Mouse (Mus musculus) B cell, adult 2 months (primary cell): ENCODE measurements around the gene Pramef8.
"Not testable (repeated sequence)": the region's sequence is repeated elsewhere in the genome, so short reads cannot be mapped to it uniquely, and the experiment has no call there.

ENCODE experiments used
- DNase-seq, 2 experiments: peaks; one replicate each; pipeline ENCODE4 v3.0.0; 2022

The Pramef8 gene

DNA sequence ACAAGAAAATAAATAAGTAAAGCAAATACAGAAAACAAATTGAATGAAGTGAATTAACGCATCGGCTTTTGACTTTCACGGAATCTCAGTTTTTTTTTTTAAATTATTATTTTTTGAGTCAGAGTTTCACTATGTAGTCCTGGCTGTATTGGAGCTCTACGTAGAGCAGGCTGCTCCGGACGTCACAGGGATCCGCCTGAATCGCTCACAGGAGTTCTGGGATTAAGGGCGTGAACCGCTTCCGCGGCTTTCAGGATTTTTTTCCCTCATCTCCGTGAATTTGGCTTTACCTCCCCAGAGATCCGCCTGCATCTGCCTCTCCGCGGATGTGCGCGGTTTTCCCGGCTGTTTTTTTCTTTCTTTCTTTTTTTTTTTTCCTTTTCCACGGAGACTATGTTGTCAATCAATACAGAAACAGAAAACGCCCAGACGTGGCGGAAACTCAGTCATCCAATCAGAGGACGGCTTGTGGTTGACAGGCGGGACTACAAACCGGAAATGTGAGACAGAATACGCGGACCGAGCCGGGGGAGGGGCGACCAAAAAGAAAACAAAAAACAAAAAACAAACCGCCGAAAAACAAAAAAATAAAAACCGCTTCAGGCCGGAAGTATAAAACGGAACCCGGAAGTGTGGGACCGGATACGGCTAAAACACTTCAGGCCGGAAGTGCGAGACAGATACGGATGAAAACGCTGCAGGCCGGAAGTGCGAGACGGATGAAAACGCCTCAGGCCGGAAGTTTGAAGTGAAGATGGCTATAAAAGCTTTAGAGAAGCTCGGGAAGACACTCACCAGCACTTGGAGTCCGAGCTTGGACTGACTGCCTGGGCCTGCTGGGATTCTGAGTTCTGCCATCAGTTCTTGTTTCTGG lies at the start of gene Pramef8:
Gene Pramef8 (plus strand): TSS at position 208 of the 874 bp plus-strand sequence.
- peak; percentile 91 to 94 for DNase-seq

DNA sequence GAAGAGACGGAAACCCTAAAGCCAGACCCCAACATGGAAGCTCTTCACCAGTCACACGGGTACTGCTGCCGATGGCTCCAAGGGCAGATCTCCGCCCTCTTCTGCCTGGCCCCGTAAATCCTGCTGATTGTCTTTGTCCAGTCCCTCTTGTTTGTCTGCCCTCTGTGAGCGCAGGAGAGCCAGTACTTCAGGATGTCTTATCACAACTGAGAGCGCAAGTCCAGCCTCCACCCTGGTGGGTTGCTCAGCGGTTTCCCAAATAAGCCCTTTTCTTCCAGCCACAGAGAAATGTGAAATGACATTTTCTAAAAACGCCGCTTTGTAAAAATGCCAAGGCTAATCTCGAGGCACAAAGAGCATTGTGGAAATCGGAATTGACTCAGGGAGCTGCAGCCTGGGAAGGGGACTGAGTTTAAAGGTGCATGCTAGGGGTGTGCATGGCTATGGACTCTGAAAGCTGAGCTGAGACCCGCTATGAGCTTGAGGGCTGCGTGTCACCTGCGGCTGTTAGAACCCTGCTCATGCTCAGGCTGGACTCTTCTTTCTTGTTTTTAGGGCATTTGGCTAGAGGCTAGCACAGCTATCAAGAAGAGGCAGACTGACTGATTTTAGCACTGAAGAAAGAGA lies 45.7 kb upstream of the Pramef8 start:
- no peak for DNase-seq

DNA sequence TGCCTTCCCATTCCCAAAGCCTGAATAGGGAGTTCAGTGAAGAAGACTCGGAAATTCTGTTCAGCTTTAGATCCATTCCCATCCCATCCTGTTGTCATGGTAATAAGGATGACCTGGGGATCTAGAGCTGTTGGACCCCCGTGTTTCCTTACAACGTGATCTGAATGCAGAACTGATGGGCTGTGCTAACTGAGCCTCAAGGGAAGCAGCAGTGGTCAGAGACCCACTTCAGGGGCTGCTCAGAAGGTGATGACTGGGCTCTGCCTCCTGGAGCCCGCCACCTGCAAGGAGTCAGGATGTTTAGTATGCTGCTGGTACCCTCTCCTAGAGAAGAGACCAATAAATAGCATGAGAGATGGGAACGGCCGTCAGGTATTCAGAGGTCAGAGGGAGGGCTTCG lies 32.7 kb upstream of the Pramef8 start:
- no peak for DNase-seq

DNA sequence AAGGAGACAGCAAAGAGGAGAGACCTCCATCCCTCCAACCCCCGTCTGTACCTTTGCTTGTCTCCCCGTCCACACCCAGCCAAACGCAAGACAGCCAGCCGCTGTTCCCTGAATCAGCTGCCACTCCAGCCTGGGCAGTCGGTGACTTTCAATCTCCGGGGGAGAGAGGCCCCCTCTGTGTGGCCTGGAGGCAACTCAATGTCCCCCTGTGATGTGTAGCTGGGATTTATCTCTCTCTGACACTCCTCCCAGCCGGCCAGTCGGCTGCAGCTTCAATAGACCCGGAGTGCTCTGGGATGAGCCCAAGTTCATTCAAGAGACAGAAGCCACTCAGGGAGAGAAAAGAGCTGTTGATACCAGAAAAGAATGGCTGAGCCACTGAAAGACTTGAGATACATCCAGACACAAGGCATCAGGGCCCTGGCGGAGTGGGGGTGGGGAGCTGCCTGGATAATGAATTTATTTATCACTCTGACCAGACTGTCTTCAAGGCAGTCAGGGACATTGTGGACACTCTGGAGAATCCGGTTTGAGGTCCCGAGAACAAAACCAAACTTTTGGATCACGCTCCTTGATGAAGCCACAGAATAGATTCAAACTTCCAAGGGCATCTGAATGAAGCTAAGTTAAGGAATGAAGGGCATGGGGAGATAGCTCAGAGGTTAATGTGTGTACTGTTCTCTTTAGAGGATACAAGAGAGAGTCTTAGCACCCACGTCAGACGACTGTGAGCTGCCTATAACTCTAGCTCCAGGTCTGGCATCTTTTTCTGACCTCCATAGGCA lies 32.1 kb upstream of the Pramef8 start:
- no peak for DNase-seq

DNA sequence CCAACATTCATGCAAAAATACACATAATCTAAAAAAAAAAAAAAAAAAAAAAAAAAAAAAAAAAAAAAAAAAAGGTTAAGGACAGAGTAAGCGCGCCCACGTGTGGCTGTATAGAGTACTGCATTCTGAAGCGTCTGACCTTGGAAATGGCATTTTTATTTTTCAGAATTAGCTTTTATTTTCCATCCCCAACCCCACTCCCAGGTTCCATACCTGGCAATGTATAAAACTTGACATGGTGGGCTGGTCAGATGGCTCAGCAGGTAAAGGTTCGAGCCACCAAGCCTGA lies 31.6 kb upstream of the Pramef8 start:
- DNase-seq = peak; percentile 30 to 32

DNA sequence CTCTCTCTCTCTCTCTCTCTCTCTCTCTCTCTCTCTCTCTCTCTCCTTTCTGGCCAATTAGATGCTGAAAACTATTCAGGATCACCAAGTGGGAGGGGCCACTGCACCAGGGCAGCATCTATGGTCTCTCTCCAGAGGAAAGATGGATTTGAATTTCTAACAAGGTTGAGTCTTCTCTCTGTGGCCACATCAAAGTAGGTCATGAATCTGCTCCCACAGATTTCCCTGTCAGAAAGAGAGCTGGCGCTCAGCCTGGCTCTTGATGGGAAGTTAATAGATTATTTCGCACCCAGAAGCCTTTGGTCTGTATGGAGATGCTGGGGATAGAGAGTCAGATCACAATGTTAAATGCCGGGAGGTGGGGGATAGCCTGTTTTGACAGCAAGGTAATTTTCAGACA lies 30.1 kb upstream of the Pramef8 start:
- no peak for DNase-seq

DNA sequence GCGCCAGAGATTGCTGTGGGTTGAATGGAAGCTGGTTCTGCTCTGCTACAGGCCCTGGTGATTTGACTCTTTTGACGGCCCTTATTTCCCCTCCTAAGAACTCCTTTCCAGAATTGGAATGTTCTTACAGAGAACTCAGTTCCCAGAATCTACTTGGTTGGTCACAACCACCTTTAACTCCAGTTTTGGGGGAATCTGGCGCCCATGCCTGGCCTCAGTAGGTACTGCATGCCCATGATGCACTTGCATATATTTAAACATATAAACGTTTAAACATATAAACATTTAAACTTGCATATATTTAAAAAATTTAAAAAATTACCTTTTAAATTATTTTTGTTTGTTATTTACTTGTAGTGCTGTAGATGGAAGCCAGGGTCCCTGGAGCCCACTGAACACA lies 28.6 kb upstream of the Pramef8 start:
- no peak for DNase-seq

DNA sequence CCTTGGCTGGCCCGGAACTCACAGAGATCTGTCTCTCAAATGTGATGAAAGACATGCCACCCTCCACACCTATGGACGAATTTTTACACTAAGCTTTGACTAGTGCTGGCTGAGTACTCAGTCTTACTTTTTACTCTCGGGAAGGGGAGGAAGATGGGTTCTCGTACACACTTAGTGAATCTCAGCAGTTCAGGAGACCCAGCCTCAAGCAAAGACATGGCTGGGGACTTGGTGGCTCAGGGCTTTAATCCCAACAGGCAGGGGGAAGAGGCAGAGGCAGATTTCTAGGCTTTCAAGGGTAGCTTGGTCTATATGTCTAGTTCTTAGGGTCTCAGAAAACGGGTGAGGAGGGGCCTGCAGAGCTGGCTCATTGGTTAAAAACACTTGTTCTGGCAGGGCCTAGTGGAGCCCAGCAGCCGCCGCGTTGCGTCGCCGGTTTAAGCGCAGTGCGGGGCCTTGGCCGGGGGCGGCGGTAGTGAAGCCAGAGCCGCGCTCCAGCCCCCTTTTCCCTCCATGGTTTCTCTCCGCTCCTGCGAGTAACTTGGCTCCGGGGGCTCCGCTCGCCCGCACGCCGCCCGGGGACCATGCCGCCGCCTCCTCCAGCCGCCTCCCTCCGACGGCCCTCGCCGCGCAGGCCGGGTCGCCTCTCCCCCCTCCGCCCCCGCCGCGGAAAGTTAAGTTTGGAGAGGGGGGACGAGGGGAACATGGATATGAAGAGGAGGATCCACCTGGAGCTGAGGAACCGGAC lies 23.1 kb upstream of the Pramef8 start:
- DNase-seq = peak in 1 of 2 experiments; percentile 12

DNA sequence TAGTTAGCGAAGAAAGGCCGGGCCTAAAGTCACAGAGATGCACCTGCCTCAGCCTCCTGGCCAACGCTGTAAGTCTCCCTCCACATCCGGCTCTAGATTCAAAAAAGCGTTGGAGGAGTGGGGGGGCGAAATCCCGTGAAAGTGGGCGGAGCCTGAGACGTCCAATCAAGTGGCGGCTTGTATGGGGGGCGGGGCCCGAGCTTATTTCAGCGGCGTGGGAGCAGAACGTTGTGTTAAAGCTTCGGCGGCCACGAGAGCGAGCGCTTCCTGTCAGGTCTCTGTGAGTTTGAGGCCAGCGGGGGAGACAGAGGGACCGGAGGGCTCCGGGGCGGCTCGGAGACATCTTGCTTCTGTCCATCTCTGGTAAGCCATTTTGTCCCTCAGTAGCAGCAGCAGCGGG lies 18.0 kb upstream of the Pramef8 start, which contains the start of gene Pramel1:
Gene Pramel1 (plus strand): TSS at position 248 of the 400 bp plus-strand sequence.
- no peak for DNase-seq

DNA sequence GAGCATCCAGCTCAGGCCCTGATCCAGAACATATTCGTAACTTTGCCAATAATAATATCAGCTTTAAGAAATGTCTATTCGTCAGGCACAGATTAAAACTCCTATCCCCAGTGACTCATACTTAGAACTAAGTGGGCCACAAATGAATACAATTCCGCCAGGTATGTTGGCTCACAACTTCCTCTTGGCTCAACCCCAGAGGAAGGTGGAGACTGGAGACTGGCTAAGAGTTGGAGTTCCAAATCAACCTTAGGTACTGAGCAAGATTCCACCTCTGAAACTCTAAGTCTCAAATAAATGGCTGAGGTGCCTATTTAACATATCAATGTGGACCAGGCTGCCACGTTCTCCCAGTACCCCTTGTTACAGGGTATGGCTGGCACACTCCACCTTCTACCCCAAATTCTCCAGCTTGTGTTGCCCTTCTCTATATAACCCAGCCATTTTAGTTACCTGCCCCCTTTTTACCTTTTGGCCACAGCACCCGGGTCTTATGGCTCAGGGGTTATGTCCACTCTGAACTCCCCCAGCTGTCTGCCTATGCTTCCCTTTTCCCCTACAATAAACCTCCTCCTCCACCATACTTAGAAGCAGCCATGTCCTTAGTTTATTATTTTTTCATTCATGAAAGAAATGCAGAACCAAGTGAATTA lies 534 bp upstream of the Pramef8 start:
- DNase-seq = peak; percentile 16 to 20

DNA sequence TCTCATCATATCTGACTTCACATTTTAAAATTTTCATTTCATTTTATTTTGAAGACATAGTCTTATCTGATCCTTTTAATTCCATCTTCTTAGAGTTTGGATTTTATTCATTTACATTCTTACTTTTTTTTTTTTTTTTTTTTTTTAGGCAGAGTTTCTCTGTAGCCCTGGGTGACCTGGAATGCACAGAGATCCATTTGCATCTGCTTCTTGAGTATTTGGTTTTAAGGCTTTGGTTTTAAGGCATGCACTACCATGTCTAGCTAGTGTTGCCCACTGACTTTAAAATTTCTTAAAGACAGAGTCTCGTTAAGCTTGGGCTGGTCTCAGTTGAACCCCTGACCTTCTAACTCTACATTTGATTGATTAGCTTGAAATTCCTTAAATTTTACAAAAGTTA lies 1.4 kb downstream of the Pramef8 start:
- no peak for DNase-seq

DNA sequence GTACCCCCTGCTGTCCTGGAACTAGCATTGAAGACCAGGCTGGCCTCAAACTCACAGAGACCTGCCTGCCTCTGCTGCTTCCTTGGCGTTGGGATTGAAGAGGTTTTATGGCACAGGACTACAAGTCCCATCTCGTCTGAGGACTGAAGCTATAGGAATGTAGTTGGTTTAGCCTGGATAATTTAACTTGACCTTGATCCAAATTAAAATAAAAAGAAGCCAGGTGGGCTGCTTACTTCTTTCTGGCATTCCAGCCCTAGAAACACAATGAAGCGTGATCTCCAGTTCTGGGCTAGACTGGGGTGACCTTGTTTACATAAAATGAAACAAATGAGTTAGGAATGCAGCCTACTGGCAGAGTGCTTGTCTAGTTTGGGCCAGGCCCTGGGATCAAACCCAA lies 1.9 kb downstream of the Pramef8 start:
- DNase-seq = no peak

DNA sequence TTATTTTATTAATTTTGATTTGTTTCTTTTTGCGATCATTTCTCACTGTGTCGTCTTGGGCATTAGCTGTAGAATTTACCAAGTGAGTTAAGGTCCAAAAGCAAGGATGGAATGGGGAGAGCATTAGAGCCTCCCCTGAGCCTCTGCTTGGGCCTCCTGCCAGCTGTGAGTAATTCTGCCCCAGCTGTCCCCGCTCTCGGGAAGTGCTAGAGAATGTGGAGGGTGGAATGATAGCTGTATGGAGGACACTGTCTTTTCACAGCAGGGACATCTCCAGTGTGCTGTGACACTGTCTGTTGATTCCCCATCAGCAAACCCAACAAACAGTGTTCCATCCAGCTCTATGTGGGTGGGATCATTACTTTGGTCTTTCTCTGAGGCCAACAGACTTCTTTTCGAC lies 14.5 kb downstream of the Pramef8 start:
- DNase-seq = not testable (repeated sequence)

DNA sequence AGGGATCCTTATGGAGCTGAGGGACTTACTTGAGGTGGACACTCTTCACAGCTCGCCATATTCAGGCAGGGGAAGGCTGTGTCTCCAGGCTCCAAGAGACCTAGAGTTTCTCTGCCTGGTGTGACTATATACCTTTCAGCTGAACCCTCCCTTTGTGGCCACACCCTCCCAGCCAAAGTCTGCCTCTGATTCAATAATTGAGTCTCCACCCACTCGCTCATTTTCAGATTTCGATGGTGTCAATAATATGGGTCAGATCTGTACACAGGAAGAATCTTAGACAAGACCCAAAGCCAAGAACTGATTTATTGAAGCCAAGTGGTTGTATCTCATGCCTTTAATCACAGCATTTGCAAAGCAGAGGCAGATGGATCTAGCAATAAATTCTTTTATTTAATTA lies 38.0 kb downstream of the Pramef8 start, which contains the start of gene Oog4:
Gene Oog4 (minus strand): TSS at position 101 of the 400 bp plus-strand sequence.
- DNase-seq = no peak
